Mouse (Mus musculus) ovary, postnatal 36 days (tissue): ENCODE measurements around the gene Cd7.
"Not testable (repeated sequence)": the region's sequence is repeated elsewhere in the genome, so short reads cannot be mapped to it uniquely, and the experiment has no call there.

Experiments used
- DNase-seq: peaks from one replicate; pipeline ENCODE4 v3.0.0; 2022; ENCODE audit warnings: low spot score, mixed read lengths

Cd7 gene

DNA sequence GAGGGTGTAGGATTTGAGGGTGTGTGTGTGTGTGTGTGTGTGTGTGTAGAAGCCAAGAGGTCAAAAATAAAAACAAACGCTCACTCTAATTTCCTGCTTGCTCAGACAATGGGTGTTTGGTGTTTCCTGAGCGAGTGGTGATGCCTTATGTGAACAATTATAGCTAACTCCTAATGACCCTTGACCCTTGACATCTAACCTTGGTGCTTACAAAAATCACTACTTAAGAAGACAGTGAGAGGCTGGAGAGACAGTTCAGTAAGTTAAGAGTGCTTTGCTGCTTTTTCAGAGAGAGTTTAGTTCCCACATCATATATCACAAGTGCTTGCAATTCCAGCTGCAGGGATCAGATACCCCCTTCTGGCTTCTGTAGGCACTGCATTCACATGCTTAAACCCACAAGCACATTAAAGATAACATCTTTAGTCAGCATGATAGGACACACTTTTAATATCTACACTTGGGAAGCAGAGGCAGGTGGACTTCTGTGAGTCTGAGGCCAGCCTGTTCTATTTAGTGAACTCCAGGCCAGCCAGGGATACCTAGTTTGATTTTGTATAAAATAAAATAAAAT is 8.7 kb upstream of the Cd7 start:
- DNase-seq: no peak

GRCm38 (mm10) chr11:121045286-121045685 is 6.1 kb upstream of the Cd7 start:
- no peak for DNase-seq

DNA sequence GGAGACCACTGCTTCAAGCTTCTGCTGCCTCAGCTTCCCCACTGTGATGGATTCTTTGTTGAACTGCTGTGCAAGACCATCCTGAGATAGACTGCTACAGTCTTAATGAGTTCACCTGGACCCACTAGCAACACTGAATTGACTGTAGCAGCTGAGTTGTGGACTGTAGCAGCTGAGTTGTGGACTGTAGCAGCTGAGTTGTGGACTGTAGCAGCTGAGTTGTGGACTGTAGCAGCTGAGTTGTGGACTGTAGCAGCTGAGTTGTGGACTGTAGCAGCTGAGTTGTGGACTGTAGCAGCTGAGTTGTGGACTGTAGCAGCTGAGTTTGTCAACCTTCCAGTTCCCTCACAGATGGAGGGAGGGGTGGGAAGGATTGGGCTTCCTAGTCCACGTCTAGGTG is 3.8 kb upstream of the Cd7 start:
- DNase-seq: not testable (repeated sequence)

DNA sequence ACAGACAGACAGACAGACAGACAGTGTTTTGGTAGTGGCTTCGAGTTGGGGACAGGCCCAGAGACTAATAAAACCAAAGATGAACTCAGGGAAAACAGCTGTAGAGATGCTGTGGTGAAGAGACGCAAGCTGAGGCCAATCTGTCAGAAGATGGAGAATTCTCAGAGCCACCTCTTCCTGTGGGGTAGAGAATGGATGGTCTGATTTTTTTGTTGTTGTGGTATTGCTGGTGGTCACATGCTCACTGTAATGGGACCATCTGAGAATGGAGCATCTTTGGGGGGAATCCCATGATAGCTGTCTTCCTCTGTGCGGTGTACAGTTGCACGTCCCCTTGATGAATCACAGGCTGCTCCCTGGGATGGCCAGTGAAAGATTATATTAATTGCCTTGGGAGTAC is 3.3 kb upstream of the Cd7 start:
- DNase-seq: no peak

- DNase-seq: no peak
Observed at GRCm38 (mm10) chr11:121041636-121042035, 2.4 kb upstream of the Cd7 start.

DNA sequence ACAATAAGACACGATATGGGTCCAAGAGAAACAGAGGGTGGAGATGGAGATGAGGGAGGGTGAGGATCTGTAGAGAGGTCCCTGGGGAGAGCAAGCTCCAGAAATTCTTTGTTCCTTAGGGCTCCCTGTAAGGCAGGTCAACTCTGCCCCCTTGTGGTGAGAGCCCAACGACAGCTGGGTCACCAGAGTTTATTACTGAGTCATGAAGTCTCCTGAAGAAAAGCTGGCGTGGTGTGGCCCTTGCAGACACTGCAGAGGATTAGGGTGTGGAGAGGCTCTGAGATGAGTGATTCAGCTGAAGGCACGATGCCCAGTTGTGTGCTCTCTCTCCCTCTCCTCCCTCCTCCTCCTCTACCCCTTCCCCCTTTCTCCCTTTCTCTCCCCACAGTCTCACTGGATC is 2.0 kb upstream of the Cd7 start:
- DNase-seq: peak; percentile 81

DNA sequence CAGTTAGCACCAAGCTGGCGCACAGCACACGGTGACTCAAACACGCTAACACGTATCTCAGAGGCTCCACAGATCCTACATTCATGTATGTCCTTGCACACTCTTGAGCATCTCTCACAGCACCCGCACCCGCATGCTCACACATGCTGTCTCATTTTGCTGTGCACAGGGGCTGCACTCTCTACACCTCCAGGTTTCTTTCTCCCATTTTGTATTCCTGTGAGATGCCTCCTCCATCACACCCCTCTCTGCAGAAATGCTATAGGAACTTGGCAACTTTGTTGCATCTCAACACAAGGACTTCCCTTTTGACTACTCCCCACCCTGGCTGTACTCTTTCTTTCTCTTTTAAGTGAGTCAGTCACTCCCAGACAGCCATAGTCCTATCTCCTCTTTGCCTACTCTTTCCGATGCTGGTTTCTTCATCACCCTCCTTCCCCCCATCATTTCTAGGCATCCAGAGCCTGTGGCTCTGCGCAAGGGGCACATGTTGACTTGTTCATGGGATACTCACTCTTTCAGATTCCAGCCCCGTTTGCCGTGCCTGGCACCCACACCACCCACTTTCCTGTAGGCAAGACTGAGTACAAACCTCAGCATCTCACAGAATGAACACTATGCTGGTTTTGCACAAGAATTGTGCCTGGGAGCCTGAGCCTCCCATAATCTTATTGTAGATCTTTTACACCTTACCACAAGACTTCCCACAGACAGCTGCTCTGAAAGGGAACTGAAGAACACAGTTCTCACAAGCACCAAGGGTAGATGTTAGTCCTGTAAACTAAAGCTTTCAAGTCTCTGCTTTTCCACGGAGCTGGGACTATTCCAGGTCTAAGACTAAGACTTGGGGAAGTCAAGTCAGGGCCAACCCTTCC is 615 bp downstream of the Cd7 start:
- no peak for DNase-seq

GRCm38 (mm10) chr11:121033118-121033517 is 6.1 kb downstream of the Cd7 start:
- DNase-seq: no peak

DNA sequence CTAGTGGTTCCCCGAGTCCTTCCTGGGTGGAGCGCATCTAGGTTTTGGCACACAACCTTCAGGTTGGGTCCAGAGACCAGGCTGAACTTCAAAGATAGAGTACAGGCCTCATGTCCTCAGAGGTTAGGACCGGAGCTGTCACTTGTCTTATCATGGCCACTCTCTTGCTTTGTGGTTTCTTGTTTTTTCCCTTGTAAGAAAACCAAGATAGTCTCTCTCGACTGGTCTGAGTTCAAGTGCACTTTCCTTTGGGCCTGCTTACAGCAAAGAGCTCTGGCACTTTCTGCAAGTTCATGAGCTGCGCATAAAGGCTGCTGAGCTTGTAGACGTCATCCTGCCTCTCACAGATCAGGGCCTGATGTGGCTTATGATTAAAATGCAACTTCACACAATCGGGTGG is 12.0 kb downstream of the Cd7 start:
- no peak for DNase-seq

DNA sequence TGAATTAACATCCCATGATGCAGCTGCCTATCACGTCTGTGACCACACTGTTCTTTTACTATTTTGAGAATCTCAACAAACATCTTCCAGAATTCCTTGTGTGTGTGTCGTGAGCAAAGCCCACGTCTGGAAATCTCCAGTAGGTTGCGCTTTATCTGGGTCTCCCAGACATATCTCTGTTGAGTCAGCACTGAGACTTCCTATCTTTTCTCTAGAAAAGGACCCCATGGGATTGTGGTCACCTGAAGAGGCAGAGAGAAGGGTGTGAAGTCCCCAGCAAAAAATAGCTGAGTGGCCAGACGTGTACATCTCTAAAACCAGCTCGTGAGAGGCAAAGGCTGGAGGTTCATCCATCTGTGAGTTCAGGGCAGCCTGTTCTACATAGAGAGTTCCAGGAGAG is 15.1 kb downstream of the Cd7 start:
- DNase-seq: no peak

- no peak for DNase-seq
Observed at GRCm38 (mm10) chr11:121019501-121019900, 19.7 kb downstream of the Cd7 start.

DNA sequence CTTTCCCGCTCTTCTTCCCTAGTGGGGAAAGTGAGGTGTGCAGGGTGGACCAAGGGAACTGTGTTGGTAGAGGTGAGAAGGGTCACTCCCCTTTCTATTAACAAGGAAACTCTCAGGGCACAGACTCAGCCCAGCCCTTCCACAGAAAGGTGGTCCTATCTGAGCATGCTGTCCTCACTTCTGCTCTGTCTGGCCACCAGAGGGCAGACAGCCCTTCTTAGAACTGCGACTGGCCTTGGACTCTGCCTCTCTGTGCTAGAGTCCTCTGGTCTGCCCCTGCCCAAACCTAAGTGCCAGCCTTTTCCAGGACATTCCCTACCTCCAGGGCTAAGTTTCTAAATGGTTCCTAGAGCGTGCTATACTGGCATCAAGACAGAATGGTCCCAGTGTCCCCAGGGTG is 21.5 kb downstream of the Cd7 start:
- DNase-seq: peak; percentile 72

DNA sequence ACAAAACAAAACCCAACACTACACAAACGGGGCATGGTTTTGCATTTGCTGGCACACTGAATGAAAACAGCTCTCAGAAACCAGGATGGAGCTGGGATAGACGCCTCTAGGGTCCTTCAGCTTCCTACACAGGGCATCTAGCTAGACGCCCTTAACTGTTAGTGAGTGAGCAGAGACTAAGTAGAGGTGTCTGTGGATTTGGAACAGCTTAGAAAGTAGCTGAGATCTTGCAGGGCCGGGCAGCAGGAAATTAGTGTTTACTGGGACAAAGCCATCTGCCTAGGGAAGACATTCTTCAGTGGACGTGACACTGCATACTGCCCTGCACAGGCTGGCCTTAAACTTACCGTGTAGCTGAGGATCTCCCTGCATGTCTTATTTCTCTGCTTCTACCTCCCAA is 23.7 kb downstream of the Cd7 start:
- DNase-seq: no peak

DNA sequence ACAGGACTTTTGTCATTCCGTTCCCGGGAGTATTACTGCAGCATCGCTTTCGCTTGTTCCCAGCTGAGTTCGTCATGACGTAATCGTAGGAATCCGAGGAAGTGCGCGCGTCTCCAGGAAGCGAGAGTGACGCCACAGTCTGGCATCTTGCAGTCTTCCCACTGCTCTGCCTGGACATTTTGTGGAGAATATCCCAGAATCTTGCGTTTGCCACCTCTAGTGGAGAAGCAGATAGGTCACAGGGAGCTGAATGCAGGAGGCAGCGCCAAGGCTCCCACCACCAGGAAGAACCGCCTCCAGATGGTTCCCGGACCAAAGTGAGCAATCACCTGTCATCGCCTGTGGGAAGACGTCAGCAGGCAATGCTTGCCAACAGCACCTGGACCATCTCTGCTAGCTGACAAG is 24.3 kb downstream of the Cd7 start:
- DNase-seq: peak; percentile 15

- DNase-seq: no peak
Observed at GRCm38 (mm10) chr11:121013656-121014055, 25.6 kb downstream of the Cd7 start.

DNA sequence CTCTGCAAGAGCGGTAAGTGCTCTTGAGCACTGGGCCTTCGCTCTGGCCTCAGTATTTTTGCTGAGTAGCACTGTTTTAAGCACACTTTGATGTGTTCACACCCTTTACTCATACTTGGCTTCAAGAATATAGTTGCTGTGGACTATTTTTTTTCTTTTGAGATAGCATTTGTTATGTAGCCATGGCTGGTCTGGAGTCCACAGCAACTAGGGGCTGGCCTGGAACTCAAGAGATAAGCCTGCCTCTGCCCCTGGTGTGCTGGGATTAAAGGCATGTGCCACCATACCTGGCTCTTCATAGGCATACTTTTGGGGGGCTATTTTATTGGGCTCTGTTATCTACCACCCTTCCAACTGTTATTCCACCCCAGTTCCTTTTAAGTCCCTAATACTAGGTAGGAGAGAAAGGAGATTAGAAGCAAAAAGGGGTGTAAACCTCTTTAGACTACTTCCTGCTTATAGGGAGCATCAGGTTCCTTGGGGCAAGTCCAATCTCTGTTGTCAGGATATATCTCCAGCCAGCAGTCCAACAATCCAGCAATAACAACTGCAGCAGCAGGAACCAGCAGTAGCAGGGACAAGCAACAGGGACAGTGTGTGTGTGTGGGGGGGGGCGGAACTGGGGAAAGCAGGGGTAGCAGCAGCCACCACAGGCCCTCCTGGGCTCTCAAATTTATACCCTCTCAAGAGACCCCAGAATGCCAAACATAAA is 29.0 kb downstream of the Cd7 start:
- DNase-seq: no peak

GRCm38 (mm10) chr11:121006184-121006583 is 33.0 kb downstream of the Cd7 start:
- DNase-seq: no peak

- DNase-seq: no peak
Observed at GRCm38 (mm10) chr11:121004281-121004680, 34.9 kb downstream of the Cd7 start.

- DNase-seq: no peak
Observed at GRCm38 (mm10) chr11:121001966-121002365, 37.3 kb downstream of the Cd7 start.

DNA sequence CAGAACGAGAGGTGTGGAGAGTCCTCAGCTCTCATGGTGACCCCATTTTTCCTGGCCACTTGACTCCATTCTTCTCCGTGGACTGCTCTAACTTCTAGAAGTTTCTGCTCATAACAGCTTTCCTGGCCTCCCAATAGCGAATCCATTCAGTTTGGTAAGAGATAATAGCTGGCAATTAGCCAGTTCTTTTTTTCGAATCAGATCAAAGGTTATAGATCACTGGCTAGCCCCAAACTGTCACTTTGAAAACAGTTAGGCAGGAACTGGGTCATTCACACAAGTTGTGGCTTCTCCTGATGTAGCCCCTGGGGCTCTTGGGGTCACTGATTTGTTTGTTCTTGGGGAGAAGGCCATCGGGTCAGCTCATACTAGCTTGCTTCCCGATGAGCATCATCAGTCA is 44.5 kb downstream of the Cd7 start:
- DNase-seq: no peak

DNA sequence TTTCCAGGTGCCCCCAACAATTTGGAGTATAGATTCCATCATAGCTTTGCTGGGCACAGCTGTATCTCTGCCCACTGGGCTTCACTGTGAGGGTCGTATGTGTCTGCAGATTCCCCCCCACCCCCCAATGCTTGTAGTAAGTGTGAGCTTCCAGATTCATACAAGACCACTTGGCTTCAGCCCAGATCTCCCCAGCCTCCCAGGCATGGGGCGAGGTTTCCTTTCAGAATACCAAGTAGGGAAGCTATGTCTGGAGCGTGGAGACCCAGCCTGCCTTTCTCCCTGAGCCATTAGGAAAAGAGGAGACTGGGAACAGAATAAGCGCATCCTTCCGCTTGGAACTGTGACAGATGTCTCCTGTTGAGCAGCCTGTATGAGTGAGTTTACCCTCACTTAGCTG is 45.6 kb downstream of the Cd7 start:
- DNase-seq: no peak

- DNase-seq: no peak
Observed at GRCm38 (mm10) chr11:120993080-120993479, 46.1 kb downstream of the Cd7 start.

DNA sequence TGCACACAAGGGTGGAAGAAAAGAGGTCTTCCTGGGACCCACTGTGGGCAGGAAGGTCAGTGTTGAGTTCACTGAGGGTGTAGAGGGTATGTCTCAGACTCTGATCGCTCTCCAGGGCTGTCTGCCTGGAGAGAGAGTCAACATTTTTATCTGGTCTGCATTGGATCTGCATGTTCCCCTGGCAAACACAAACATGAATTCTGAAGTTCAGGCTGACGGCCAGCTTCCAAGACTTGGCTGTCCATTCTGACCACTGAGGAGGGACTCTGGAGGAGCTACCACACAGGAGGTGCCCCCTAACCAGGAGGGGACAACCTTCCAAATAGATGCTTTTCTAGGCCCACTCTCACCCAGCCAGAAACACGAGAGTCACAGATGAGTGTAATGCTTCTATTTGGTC is 47.4 kb downstream of the Cd7 start:
- DNase-seq: no peak
